Mouse (Mus musculus): ENCODE measurements around the gene Wsb1. TPM values are rescaled to one million over a fixed set of nuclear protein-coding genes. Genes with fewer than 3 reads are reported as not detected.
"Not testable (repeated sequence)": the region's sequence is repeated elsewhere in the genome, so short reads cannot be mapped to it uniquely, and the experiment has no call there.

Gene Wsb1
- 64.7 and 70.5 TPM in 2 replicates for polyA plus RNA-seq (2015; fragmentation: Nextera tagmentation; extraction: Ambion mirVana)

DNA sequence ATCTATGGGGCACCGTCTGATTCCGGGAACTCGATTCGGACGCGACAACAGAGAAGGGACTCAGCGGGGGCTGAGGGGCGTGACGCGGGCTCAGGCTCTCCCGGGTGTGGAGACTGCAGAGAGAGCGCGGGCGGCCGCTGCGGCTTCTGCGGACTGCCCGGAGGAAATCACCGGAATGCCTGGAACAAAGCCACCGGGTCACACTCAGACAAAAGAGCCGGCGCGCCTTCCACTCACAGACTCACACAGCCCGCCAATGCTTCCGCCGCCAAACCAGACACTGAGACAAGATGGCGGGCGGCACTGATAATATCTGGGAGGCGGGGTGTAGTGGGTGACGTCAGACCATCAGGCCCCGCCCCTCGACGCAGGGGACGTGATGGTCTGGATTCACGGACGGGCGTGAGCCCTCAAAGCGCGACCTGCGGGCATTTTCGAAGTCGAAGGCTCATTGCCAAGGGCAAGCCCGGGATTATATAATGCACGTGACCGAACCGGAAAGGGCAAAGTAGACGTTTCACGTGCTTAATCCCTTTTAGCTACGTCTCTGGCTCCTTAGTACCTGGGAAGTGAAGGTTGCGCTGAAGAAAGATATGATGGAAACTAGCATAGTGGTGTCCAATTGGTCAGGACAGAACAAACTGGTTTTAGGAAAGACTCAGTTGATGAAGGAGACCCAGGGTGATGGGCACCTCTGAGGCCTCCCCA is at the start of gene Wsb1:
Gene Wsb1 (minus strand): TSS at position 281 of the 708 bp plus-strand sequence.
- WGBS: 1% methylated on average over 50 of the region's 50 CpGs
- ATAC-seq: peak; percentile 89
- peak within 1 kb of the TSS; percentile 97 for H3K27ac ChIP-seq (ENCODE audit: low read depth, low read length)
- H3K4me2 ChIP-seq (replicated peaks; ENCODE audit: low read depth): peak within 1 kb of the TSS; percentile 83
- H3K27me3 ChIP-seq (replicated peaks; ENCODE audit: control insufficient read depth, insufficient read depth, low read length): no peaks in the 10 kb centered on the region
- no peaks in the 10 kb centered on the region; the same call in 1 of the 2 replicates for H3K4me1 ChIP-seq (replicated peaks; ENCODE audit: control insufficient read depth, insufficient read depth, low read length)
- H3K36me3 ChIP-seq (ENCODE audit: control insufficient read depth, insufficient read depth): peaks cover 15% of the 10 kb centered on the region
- no peaks in the 10 kb centered on the region for H3K9me3 ChIP-seq (ENCODE audit: control insufficient read depth)
- no peak for TF ChIP-seq CTCF (IDR thresholded peaks at IDR 0.05; ENCODE audit: low read depth)
- H3K9ac ChIP-seq (ENCODE audit: low read depth, low read length): peak within 1 kb of the TSS; percentile 82
- H3K4me3 ChIP-seq (ENCODE audit: low read depth, low read length): peak within 1 kb of the TSS; percentile 100

GRCm38 (mm10) chr11:79304245-79304644 is 49.8 kb upstream of the Wsb1 start:
- not testable (repeated sequence) for H3K27me3 ChIP-seq (replicated peaks; ENCODE audit: control insufficient read depth, insufficient read depth, low read length); H3K27ac ChIP-seq (ENCODE audit: low read depth, low read length); H3K36me3 ChIP-seq (ENCODE audit: control insufficient read depth, insufficient read depth); ATAC-seq; H3K4me2 ChIP-seq (replicated peaks; ENCODE audit: low read depth); H3K9ac ChIP-seq (ENCODE audit: low read depth, low read length); H3K9me3 ChIP-seq (ENCODE audit: control insufficient read depth); H3K4me3 ChIP-seq (ENCODE audit: low read depth, low read length)
- H3K4me1 ChIP-seq (replicated peaks; ENCODE audit: control insufficient read depth, insufficient read depth, low read length): peaks cover 14% of the 10 kb centered on the region
- WGBS: 77% methylated on average over 4 of the region's 4 CpGs

DNA sequence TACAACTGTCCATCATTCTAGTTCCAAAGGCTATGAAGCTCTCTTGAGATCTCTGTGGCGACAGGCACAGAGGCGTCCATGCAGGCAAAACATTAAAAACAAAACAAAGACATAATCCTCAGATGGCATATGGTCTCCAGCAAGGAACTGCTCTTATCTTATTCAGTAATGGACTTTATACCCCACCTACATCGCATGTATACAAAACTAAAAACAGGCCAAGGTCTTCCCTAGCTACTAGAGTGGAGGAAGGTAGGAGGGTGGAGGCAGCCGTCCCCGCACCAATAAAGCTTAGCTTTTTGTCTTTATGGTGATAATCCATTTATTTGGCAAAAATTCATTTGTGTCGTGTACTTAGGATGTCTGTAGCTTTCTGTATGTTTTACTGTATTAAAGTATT is 48.6 kb upstream of the Wsb1 start:
- H3K4me2 ChIP-seq (replicated peaks; ENCODE audit: low read depth): no peak overlapping the region
- H3K9me3 ChIP-seq (ENCODE audit: control insufficient read depth): no peaks in the 10 kb centered on the region
- peak; percentile 55 for ATAC-seq
- H3K4me3 ChIP-seq (ENCODE audit: low read depth, low read length): no peak overlapping the region
- 37% methylated on average over 6 of the region's 6 CpGs for WGBS
- no peak overlapping the region for H3K27ac ChIP-seq (ENCODE audit: low read depth, low read length)
- no peaks in the 10 kb centered on the region for H3K36me3 ChIP-seq (ENCODE audit: control insufficient read depth, insufficient read depth)
- H3K4me1 ChIP-seq (replicated peaks; ENCODE audit: control insufficient read depth, insufficient read depth, low read length): peaks cover 14% of the 10 kb centered on the region
- H3K27me3 ChIP-seq (replicated peaks; ENCODE audit: control insufficient read depth, insufficient read depth, low read length): no peaks in the 10 kb centered on the region
- no peak overlapping the region for H3K9ac ChIP-seq (ENCODE audit: low read depth, low read length)
- TF ChIP-seq CTCF (IDR thresholded peaks at IDR 0.05; ENCODE audit: low read depth): no peak

GRCm38 (mm10) chr11:79299719-79300431 is 45.4 kb upstream of the Wsb1 start:
- Histone ChIP-seq H3K4me3 (ENCODE audit: low read depth, low read length) (no peak overlapping the region), H3K9ac (ENCODE audit: low read depth, low read length) (no peak overlapping the region), H3K36me3 (ENCODE audit: control insufficient read depth, insufficient read depth) (no peaks in the 10 kb centered on the region), H3K27ac (ENCODE audit: low read depth, low read length) (no peak overlapping the region), H3K4me2 (replicated peaks; ENCODE audit: low read depth) (no peak overlapping the region), H3K9me3 (ENCODE audit: control insufficient read depth) (no peaks in the 10 kb centered on the region), H3K27me3 (replicated peaks; ENCODE audit: control insufficient read depth, insufficient read depth, low read length) (no peaks in the 10 kb centered on the region), H3K4me1 (replicated peaks; ENCODE audit: control insufficient read depth, insufficient read depth, low read length) (no peaks in the 10 kb centered on the region)
- ATAC-seq: no peak
- TF ChIP-seq CTCF (IDR thresholded peaks at IDR 0.05; ENCODE audit: low read depth): peak; percentile 60
- 76% methylated on average over 9 of the region's 9 CpGs for WGBS

- Histone ChIP-seq H3K9me3 (ENCODE audit: control insufficient read depth) (no peaks in the 10 kb centered on the region), H3K27ac (ENCODE audit: low read depth, low read length) (peak within 1 kb of the TSS; percentile 35; the same call in 1 of the 2 replicates), H3K36me3 (ENCODE audit: control insufficient read depth, insufficient read depth) (no peaks in the 10 kb centered on the region), H3K4me2 (replicated peaks; ENCODE audit: low read depth) (no peak within 1 kb of the TSS), H3K4me1 (replicated peaks; ENCODE audit: control insufficient read depth, insufficient read depth, low read length) (0 out of 2 replicates have a peak, but pooled peaks cover 3% of the 10 kb centered on the region), H3K9ac (ENCODE audit: low read depth, low read length) (no peak within 1 kb of the TSS), H3K27me3 (replicated peaks; ENCODE audit: control insufficient read depth, insufficient read depth, low read length) (no peaks in the 10 kb centered on the region), H3K4me3 (ENCODE audit: low read depth, low read length) (no peak within 1 kb of the TSS)
- WGBS: 65% methylated on average over 5 of the region's 5 CpGs
- no peak for TF ChIP-seq CTCF (IDR thresholded peaks at IDR 0.05; ENCODE audit: low read depth)
- ATAC-seq: no peak
Measured at GRCm38 (mm10) chr11:79296856-79297491, 42.5 kb upstream of the Wsb1 start, which contains the start of gene Gm9964. TSS of gene Gm9964 (minus strand) at chr11:79296906.

GRCm38 (mm10) chr11:79296167-79296566 is 41.7 kb upstream of the Wsb1 start:
- H3K9me3 ChIP-seq (ENCODE audit: control insufficient read depth): no peaks in the 10 kb centered on the region

More at GRCm38 (mm10) chr11:79296167-79296566, 41.7 kb upstream of the Wsb1 start:
- H3K4me3 ChIP-seq (ENCODE audit: low read depth, low read length): no peak overlapping the region
- peak; percentile 52 for ATAC-seq
- H3K27ac ChIP-seq (ENCODE audit: low read depth, low read length): peak overlapping the region; percentile 35; the same call in 1 of the 2 replicates
- H3K4me1 ChIP-seq (replicated peaks; ENCODE audit: control insufficient read depth, insufficient read depth, low read length): 0 out of 2 replicates have a peak, but pooled peaks cover 5% of the 10 kb centered on the region
- 11% methylated on average over 1 of the region's 1 CpGs for WGBS
- no peak overlapping the region for H3K4me2 ChIP-seq (replicated peaks; ENCODE audit: low read depth)
- no peaks in the 10 kb centered on the region for H3K36me3 ChIP-seq (ENCODE audit: control insufficient read depth, insufficient read depth)
- no peaks in the 10 kb centered on the region for H3K27me3 ChIP-seq (replicated peaks; ENCODE audit: control insufficient read depth, insufficient read depth, low read length)
- peak; percentile 89 for TF ChIP-seq CTCF (IDR thresholded peaks at IDR 0.05; ENCODE audit: low read depth)
- H3K9ac ChIP-seq (ENCODE audit: low read depth, low read length): no peak overlapping the region

All from intestine, postnatal 0 days (tissue).